Mouse (Mus musculus) NIH3T3 (cell line): ENCODE results near the gene Tnik.

Source experiments
- DNase-seq: peaks from one replicate; pipeline ENCODE4 v3.0.0-alpha.2; 2012; ENCODE audit warnings: low read depth

Gene Tnik

DNA sequence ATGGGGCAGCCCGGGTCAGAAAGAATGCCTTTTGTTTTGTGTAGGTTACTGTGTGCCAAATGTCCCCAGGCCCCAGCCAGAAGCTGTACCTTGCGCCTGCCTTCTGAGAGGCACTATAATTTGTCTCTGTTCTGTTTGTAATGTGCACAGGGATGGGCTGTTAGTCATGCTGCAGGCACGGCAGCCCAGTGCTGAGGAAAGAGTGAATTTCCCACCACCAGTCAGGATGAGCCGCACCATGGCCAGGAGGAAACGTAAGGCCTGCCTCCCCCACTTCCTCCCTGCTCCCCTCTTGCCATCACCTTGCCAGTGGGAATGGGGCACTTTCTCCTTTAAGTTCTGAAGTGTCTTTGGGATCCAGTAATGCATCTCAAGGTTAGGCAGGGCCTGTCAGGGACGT, 286.4 kb downstream of the Tnik start:
- peak; percentile 27 for DNase-seq

GRCm38 (mm10) chr3:28550497-28551093, 287.6 kb downstream of the Tnik start:
- peak; percentile 34 for DNase-seq

DNA sequence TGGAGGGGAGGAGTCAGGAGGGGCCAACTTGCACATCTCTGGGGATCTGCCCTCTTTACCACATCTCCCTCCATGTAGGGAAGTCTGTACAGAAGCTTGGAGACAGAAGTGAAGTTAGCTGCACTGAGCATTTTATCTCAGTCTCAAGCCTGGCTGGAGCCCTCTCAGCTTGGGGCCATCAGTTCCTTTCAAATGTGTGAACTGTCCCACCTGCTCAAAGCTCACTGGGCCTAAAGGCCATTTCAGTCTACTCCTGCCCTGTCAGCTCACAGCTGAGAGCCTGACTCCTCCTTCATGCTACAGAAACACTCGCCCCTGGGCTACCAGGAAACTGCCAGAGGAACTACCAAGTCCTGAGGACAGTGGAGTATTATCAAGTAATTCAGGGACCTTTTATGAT, 288.7 kb downstream of the Tnik start:
- DNase-seq, result no peak

GRCm38 (mm10) chr3:28554934-28555333, 291.9 kb downstream of the Tnik start:
- DNase-seq, result no peak

DNA sequence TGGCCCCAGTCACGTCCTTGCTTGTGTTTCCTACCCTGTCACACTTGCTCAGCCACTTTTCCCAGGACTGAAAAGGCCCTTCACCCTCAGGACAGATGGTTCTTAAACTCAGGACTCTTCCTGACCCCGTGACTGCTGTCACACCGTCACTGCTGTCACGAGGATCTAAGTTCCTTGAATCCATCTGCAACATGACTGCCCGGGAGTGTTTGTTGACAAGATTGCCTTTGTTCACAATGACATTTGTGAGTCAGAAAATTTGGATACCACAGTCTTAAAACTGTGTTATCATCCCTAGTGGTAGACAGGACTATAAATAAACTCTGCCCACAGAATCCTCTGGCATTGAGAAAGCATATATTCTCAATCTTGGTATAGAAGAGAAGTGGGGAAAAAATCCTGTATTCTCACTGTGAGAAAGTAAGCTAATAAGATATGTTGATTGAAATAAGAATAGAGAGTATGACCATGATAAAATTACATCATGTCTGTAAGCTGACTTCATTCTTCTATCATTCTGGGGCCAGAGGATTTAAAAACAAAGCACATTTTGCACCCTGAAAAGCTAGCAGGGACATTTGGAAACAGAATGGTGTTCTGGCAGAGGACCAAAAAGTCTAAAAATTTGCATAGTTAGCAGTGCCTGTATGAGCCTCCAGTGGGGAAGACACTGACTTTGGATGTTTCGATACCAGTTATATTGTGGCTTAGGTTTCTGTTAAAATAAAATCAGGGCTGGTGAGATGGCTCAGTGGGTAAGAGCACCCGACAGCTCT, 293.0 kb downstream of the Tnik start:
- no peak for DNase-seq

DNA sequence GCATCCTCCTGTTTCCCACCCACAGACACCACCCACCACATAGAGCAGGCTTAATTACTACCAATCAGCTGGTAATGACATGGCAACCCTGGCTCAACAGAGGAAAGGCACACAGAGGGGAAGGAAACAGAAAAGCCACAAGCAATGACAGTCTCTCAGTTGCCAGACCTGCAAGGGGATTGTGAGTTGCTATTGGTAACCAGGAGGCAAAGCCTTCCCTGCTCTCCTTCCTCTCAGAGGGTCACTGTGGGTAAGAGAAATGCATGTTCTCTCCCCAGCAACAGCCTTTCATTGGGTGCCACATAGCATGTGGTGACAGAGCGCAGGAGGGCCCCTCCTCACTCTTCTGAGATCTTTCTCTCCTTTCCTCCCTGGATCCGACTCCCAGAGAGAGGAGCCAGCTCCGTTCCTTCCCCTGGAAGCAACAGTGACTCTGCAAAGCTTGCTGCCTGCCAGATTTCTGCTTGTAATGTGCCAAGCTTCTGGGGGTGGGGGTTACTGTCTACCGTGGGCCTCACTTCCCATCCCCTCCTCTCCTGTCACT, 295.4 kb downstream of the Tnik start:
- DNase-seq, result no peak

- no peak for DNase-seq
Measured at GRCm38 (mm10) chr3:28561408-28561807, 298.4 kb downstream of the Tnik start.

- DNase-seq, result peak; percentile 48
Measured at GRCm38 (mm10) chr3:28562612-28563332, 299.8 kb downstream of the Tnik start.

GRCm38 (mm10) chr3:28564370-28565357, 301.6 kb downstream of the Tnik start:
- DNase-seq, result no peak

GRCm38 (mm10) chr3:28577301-28577700, 314.3 kb downstream of the Tnik start:
- no peak for DNase-seq

DNA sequence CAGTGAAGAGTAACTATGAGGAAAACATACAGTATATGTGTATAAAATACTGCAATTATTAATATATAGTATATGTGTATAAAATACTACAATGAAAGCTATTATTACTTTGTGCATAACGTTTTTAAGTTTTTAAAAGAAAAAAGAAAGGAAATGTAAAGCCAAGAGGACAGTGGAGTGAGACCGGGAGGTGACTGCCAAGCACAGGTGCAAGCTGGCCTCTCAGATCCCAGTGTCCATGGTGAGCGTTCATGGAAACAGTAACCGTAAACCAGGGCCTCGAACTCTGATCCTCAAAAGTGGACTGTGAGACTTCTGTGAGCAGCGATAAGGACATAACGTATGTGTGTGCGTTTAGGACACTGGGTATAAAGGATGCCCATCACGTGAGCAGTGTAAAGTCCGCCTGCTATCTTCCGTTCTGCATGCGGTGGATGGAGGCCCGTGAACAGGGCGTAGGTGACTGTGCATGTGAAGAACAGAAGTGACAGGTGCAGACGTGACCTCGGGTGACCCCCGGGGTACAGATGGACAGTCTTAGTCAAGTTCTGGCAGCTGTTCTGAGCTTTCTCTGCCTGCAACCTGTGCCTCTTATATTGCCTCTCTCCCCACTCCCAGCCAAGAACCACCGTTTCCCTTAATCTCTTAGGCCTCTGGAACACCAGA, 316.1 kb downstream of the Tnik start:
- no peak for DNase-seq

- no peak for DNase-seq
Measured at GRCm38 (mm10) chr3:28585750-28586465, 322.9 kb downstream of the Tnik start.

DNA sequence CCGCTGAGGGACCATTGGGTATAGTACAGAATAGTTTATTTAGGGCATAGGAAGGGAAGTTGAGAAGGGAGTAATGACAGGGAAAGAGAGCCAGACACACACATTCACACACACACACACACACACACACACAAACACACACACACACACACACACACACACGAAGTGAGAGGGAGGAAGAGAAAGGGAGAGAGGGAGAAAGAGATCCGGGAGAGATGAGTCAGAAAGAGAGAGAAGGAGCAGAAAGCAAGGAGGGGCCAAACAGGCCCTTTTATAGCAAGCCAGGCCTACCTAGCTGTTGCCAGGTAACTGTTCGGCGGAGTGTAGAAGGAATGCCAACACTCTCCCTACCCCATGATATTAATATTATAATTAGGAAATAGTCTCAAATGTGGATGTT, 324.8 kb downstream of the Tnik start:
- no peak for DNase-seq

DNA sequence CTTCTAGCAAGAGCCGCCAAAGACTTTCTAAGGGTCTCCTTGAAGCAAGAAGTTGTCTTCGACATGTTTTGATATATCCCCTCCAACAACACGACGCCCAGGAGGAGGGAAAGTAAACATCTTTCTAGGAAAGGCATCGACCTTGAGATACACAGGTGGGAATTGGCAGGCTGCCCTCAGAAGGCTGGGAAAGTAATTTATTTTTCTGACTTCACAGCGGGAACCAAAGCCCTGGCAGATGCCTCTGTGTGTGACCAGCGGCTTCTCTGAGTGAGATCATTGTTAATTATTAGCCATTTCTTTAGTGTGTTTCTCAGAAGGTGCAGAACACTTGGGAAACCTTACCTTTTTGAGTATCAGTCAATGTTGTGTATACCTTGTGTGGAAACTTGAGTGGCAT, 328.3 kb downstream of the Tnik start:
- DNase-seq, result no peak

DNA sequence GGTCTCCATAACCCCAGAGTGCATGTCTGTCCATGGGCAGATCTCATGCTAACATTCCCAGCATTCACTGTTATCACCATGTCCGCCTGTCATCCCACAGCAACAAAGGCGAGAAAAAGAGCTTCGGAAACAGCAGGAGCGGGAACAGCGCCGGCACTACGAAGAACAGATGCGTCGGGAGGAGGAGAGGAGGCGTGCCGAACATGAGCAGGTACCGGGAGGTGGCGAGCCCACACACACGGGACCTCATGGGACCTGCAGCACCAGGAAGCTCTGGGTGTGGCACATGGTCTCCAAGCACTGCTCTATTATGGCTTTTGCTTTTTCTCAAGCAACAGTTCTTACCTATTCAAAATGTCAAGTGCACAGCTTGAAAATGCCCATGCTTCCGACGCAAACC, 330.9 kb downstream of the Tnik start:
- DNase-seq, result no peak

DNA sequence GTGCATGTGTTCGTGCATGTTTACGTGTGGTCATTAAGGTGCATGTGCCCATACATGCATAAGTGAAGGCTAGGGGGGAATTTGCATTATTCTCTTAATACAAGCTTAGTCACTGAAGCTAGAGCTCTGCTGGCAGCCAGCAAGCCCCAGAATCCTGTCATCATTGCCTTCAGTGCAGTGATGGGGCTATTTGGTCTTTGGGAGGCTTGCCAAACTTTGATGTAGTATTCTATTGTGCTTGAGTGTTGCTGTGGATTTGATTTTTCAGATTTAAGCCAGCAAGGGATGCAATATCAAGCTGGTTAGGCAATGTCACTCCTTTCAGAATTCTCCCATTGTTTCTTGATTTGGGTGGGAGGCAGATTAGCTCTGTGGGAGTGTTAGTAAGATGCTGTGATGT, 336.5 kb downstream of the Tnik start:
- no peak for DNase-seq

DNA sequence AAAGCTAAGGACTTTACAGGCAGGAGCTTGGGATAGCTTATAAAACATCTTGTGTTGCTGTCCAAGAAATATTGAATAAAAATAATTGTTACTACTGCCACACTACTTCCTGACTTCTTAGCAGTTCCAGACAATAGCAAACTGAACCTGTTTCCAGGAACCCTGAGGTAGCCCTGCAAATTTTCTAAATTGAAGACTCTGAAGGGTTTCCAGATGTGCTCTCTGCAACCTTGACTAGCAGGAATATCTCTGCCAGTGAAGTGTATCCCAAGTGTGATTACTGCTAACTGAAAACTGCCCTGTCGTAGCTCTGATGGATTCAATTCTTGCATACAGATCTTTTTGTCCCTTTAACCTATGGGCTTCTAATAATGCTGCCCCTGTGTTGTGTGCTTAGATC, 343.7 kb downstream of the Tnik start:
- DNase-seq, result no peak

DNA sequence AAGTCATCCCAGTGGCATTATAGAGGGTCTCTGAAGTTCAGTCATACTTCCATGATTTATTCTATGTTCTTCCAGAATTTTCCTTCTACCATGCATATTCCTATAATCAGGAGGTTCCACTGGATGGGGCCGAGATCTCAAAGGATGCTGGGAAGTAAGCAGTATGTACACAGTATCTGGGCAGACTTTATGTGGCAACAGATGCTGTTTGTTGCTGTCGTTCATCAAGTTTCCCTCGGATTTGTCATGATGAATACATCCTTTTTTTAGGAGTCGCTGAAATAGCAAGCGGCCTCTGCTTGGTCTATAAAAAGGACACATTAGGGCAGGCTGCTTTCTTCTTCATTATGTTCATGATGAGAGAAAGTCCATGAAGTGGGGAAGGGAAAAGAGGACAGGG, 349.3 kb downstream of the Tnik start:
- no peak for DNase-seq

DNA sequence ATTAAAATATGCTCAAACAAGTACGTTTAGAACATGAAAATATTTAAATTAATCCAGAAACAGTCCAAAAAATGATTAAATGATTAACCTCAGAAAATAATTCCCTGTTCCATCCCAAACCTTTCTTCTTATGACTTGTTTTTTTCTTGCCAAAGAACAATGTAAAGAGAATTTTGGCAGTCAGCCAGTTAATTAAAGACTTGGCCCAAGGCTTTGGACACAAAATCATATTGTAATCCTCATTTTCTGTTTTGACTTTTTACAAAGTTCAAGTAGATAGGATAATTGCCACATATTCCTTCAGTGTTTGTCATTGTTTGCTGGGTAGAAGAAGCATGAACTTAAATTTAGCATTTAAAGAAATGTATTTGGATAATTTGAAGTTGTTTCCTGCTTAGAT, 353.4 kb downstream of the Tnik start:
- peak; percentile 3 for DNase-seq

DNA sequence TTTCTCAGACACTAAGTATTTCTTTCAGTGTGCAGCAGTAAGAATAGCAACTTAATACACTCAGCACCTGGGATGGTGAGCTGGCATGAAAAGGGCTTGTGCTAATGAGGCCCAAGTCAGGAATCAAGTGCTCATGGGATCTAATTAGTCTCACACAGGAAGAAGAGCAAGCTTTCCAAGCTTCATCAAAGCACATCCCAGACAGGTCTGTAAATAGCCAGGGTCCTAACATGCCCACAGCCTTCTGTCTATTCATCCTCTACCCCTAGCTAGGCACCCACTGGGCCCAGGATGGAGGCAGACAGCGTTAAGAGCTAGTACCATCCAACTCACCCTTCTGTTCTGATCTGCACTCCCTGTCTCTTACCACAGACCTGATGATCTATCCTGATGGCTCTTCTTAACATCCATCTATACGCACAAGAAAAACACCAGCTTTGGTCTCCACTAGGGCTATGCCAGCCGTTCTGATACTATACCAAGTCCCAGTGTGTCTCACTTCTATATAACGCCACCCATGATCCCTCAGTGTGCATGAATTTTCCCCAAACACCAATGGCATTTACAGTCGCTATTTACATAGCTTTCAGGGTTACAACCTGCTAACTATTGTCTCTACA, 354.1 kb downstream of the Tnik start:
- no peak for DNase-seq
